ENCODE assay signal across 23 mouse cellular contexts in the genomic region with DNA sequence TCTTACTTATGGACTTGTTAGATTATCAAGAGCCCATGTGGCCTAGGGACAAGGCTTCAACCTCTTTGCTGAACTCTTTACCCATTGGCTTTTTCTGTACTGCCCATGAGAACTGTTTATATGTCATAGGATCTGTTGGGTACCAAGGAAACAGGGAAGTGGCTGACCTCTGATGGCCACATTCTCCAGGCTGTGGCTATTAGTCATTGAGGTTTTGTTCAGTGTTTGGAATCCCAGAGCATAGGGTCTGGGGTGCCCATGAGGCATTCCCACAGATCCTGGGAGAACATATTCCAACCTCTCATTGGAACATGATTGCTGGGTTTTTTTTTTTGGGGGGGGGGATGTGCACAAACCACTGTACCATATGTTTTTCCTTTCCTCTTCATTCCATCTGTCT. TPM values are rescaled to one million over a fixed set of nuclear protein-coding genes. Genes with fewer than 3 reads are reported as not detected.
A peak's percentile ranks its signal among the peaks of the same experiment; 100 is the strongest.
DNase-seq lines count a peak whose midpoint lies in the region; ATAC-seq and TF ChIP-seq lines count a peak whose summit lies in the region.
"Had no signal": no experiment of that assay in that cellular context is flagged by ENCODE, and none has a peak within 500 bp of the region (broad histone marks: within the 10 kb centered on the region; RNA-seq: fewer than 3 reads in every experiment).

No protein-coding gene starts in this region.

- no peak for DNase-seq in gastrocnemius, adult 2 months
- DNase-seq in gastrocnemius, postnatal 36 days = no peak
- peak; percentile 64 for DNase-seq in Patski (ENCODE audit: low read depth, low spot score)
- DNase-seq in spleen, postnatal 36 days (ENCODE audit: low spot score in 2 of 2) = no peak
- no peak for DNase-seq in thymus, postnatal 0 days (ENCODE audit: low spot score)
- DNase-seq: adrenal gland, adult 2 months; adrenal gland, postnatal 25 days; cerebellum, adult 18-20 months; cerebellum, postnatal 10 days; gastrocnemius, postnatal 25 days; heart, adult 11 months; heart, postnatal 36 days had no signal

- no peak overlapping the region for H3K4me3 ChIP-seq in gastrocnemius, adult 2 months
- H3K4me3 ChIP-seq in ES-Bruce4 (ENCODE audit: low read depth, low read length) = no peak overlapping the region
- H3K4me3 ChIP-seq in stomach, embryonic 15.5 days (replicated peaks) = no peak overlapping the region
- H3K4me3 ChIP-seq: embryonic facial prominence, embryonic 12.5 days; forebrain, embryonic 12.5 days; heart, embryonic 13.5 days; hindbrain, embryonic 12.5 days had no signal

- intact Hi-C loops in gastrocnemius, adult 2 months (cut with DNase I) = no loop called here
- intact Hi-C loops in gastrocnemius, postnatal 36 days (cut with DNase I) = no loop called here

- POLR2A ChIA-PET in Patski (lab: Charles Lee) = interaction anchor here (0.5 kb wide), 1 partner anchor 165 kb away, joined by 3 read pairs; no protein-coding TSS in a partner anchor

- H3K27me3 ChIP-seq in ES-Bruce4 (ENCODE audit: control insufficient read depth, insufficient read depth, low read length, poor library complexity, severe bottlenecking) (no peaks in the 10 kb centered on the region), Patski (no peaks in the 10 kb centered on the region)
- H3K27me3 ChIP-seq in stomach, embryonic 15.5 days (replicated peaks) = no peaks in the 10 kb centered on the region
- H3K27me3 ChIP-seq: CH12.LX; embryonic facial prominence, embryonic 12.5 days; forebrain, embryonic 12.5 days; heart, embryonic 13.5 days; hindbrain, embryonic 12.5 days had no signal

- no peak overlapping the region for H3K9ac ChIP-seq in ES-Bruce4 (ENCODE audit: low read depth, poor library complexity, severe bottlenecking)
- no peak overlapping the region for H3K9ac ChIP-seq in stomach, embryonic 15.5 days
- H3K9ac ChIP-seq: embryonic facial prominence, embryonic 12.5 days; forebrain, embryonic 12.5 days; heart, embryonic 13.5 days; hindbrain, embryonic 12.5 days had no signal

- peak; percentile 73 for ATAC-seq in Patski
- ATAC-seq in stomach, embryonic 15.5 days (ENCODE audit: insufficient read depth, low FRiP score, low read depth) = no peak
- no peak for ATAC-seq in megakaryocyte, adult 5-6 weeks (ENCODE audit: poor library complexity, severe bottlenecking)
- ATAC-seq: forebrain, embryonic 16.5 days; hindbrain, embryonic 16.5 days had no signal

- peaks cover 17% of the 10 kb centered on the region for H3K4me1 ChIP-seq in ES-Bruce4 (ENCODE audit: control insufficient read depth, insufficient read depth, low read length)
- H3K4me1 ChIP-seq in stomach, embryonic 15.5 days = peaks cover 6% of the 10 kb centered on the region
- H3K4me1 ChIP-seq: forebrain, embryonic 12.5 days; hindbrain, embryonic 12.5 days had no signal

- 0 out of 2 replicates have a peak overlapping the region, but pooled peaks have one; percentile 28 for H3K27ac ChIP-seq in gastrocnemius, adult 2 months
- H3K27ac ChIP-seq in ES-Bruce4 (ENCODE audit: insufficient read depth, low read length) = peak overlapping the region; percentile 99
- H3K27ac ChIP-seq in stomach, embryonic 15.5 days = peak overlapping the region; percentile 21; the same call in 1 of the 2 replicates
- H3K27ac ChIP-seq: embryonic facial prominence, embryonic 12.5 days; forebrain, embryonic 12.5 days; hindbrain, embryonic 12.5 days had no signal

- CTCF ChIA-PET in Patski (lab: Charles Lee) = interaction anchor here (1.1 kb wide), 1 partner anchor 15 kb away, joined by 3 read pairs; no protein-coding TSS in a partner anchor

- no peak for TF ChIP-seq EP300 in ES-Bruce4 (IDR thresholded peaks at IDR 0.05; ENCODE audit: insufficient read depth, low read depth, low read length)

- in situ Hi-C loops in Patski (cut with MboI; ENCODE audit: low pct_unique_long_range_greater_than_20kb) = loop anchor here (5.0 kb wide), 1 partner anchor 41 kb away; no protein-coding TSS in a partner anchor

- TF ChIP-seq POLR2A in ES-Bruce4 (IDR thresholded peaks at IDR 0.05; ENCODE audit: insufficient read depth, low read length) = no peak

- H3K9me3 ChIP-seq in ES-Bruce4 (replicated peaks; ENCODE audit: control insufficient read depth, insufficient read depth, low read length, poor library complexity, severe bottlenecking) = no peaks in the 10 kb centered on the region
- no peaks in the 10 kb centered on the region for H3K9me3 ChIP-seq in stomach, embryonic 15.5 days
- H3K9me3 ChIP-seq: embryonic facial prominence, embryonic 12.5 days; forebrain, embryonic 12.5 days; heart, embryonic 13.5 days; hindbrain, embryonic 12.5 days had no signal

- H3K4me2 ChIP-seq in stomach, embryonic 15.5 days = no peak overlapping the region
- H3K4me2 ChIP-seq: embryonic facial prominence, embryonic 12.5 days; forebrain, embryonic 12.5 days; heart, embryonic 13.5 days; hindbrain, embryonic 12.5 days had no signal

- TF ChIP-seq CTCF in gastrocnemius, adult 2 months (IDR thresholded peaks at IDR 0.05) = no peak
- TF ChIP-seq CTCF in ES-Bruce4 (IDR thresholded peaks at IDR 0.05; ENCODE audit: low read depth, low read length) (no peak), Patski (IDR thresholded peaks at IDR 0.05) (no peak)

- peaks cover 8% of the 10 kb centered on the region for H3K36me3 ChIP-seq in ES-Bruce4 (ENCODE audit: control insufficient read depth, insufficient read depth, low read length, poor library complexity, severe bottlenecking)
- H3K36me3 ChIP-seq in stomach, embryonic 15.5 days = peaks cover 24% of the 10 kb centered on the region; the same call in 1 of the 2 replicates
- H3K36me3 ChIP-seq: G1E had no signal

RNA-seq across cellular contexts. Expression of a gene that starts 56.2 kb away (rescaled TPM):
- total RNA-seq in gastrocnemius, adult 2 months (2021) = 10 to 100 TPM; 45.8 to 69.1 TPM
- total RNA-seq in gastrocnemius, postnatal 36 days (2021) = 10 to 100 TPM; 43.9 to 45.4 TPM
- polyA plus RNA-seq in ES-Bruce4 (2011; ENCODE audit: insufficient read depth, insufficient read length, low read depth, missing spikeins) (16.1 and 17.5 TPM in 2 replicates), Patski (2021) (51.7 TPM)
- polyA plus RNA-seq in stomach, embryonic 15.5 days (2015; fragmentation: Nextera tagmentation; extraction: Ambion mirVana) = 61.7 and 62.9 TPM in 2 replicates
- total RNA-seq in megakaryocyte, adult 5-6 weeks (2015) = 0.29 and 0.48 TPM in 2 replicates
- total RNA-seq in megakaryocyte, adult 5-6 weeks (2017) = 0.29 and 0.37 TPM in 2 replicates
- 22.5 and 22.7 TPM in 2 replicates for polyA plus RNA-seq in thymus, postnatal 0 days (2015; fragmentation: Nextera tagmentation; extraction: Ambion mirVana)
- total RNA-seq: G1E had no signal
- polyA plus RNA-seq: G1E had no signal

Comparison
In these comparisons a context has a peak if more than half of its experiments do, and no peak if none do; other contexts are left out.
1. H3K27ac ChIP-seq: peak in every context shown above with its lines; median percentile 99 in ES-Bruce4; 28 in gastrocnemius, adult 2 months; 21 in stomach, embryonic 15.5 days.